Mouse (Mus musculus) cerebral cortex, adult 2 months (tissue): ENCODE data around the gene Fcrl6.

ENCODE experiments used
- WGBS: fragments of 180-500 bp; shearing (Covaris S2); methylation state at CpG from one replicate; pipeline ENCODE4 v1.1.7; 2018; 5-methylcytosine and 5-hydroxymethylcytosine counted together

Fcrl6 gene

GRCm38 (mm10) chr1:172614654-172615053 is 12.3 kb upstream of the Fcrl6 start:
- 89% methylated on average over 10 of the region's 10 CpGs for WGBS

DNA sequence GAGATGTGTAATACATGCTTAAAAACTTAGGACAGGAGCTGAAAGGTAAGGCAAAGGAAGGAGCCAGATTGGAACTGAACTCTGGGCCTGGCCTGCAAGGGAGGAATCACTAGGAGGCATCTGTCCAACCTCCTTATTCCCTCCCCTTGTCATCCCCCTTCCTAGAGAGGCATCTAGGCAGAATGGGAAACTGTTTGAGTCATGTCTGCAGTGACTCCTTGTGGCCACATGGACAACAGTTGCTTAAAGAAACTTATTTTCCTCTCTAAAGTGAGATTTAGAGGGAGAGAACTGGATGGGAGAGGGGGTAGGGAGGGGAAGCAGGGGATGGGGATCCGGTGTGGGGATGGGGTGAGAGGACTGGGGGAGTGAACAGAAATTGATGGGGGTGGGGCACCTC is 10.4 kb upstream of the Fcrl6 start:
- WGBS: 71% methylated on average over 1 of the region's 1 CpGs

DNA sequence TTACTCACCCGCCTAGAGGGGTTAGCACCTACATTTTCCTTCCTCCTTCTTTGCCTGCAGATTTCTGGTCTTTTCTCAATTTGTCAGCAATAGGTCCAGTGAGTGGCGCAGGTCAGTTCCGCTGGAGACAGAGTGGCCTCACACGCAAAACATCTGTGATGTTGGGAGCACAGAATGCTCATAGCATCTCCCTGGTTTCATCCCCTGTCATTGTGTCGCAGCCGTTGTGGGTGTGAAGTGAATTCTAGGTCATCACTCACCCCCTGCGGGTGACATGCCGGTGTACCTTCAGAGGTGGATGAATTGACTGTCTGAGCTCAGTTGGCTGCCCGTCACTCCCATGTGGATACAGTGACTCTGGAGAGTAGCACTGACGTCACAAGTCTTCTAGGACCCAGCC is 9.0 kb upstream of the Fcrl6 start:
- 87% methylated on average over 10 of the region's 10 CpGs for WGBS

- WGBS: 93% methylated on average over 2 of the region's 2 CpGs
Observed at GRCm38 (mm10) chr1:172593956-172594355, 8.4 kb downstream of the Fcrl6 start.

DNA sequence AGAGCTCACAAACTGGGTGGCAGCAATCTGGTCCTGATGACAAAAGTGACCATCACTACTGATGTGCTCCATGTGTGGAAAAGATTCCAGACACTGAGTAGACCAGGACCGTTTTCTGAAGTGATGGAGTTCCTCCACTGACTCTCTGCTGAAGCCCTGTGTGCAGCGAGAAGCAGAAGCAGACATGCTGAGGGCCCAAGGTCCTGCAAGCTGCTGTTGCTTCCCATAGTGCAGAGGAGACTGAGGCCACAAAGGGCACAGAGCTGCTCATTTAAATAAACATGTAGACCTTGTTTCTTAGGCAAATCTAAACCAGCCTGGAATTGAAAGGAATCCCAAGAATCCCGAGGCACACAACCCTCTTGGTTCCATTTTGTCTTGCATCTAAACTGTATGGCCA is 9.0 kb downstream of the Fcrl6 start:
- 83% methylated on average over 3 of the region's 3 CpGs for WGBS

DNA sequence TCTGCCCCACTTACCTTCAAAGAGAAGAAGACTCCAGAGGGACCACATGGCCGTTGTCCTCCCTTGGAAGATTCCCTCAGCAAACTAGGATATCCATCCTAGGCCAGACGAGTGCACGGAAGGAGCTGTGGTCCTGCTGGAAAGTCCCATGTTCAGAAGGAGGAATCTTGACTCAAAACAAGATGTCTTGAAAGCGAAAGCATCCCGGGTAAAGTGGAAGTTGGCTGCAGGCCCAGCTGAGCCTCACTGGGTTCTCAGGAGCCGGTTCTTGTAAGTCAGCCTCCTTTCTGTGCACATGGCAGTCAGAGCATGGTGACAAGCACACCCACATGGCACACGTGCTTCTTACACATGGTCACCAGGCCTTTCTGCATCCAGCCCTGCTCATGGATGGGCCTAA is 12.0 kb downstream of the Fcrl6 start, which contains the start of gene Slamf8:
Gene Slamf8, minus strand, starts transcription at position 184 of the 400 bp plus-strand sequence.
- 54% methylated on average over 7 of the region's 7 CpGs for WGBS

- WGBS: 58% methylated on average over 26 of the region's 26 CpGs
Observed at GRCm38 (mm10) chr1:172585612-172586567, 16.5 kb downstream of the Fcrl6 start.

- WGBS: 58% methylated on average over 4 of the region's 4 CpGs
Observed at GRCm38 (mm10) chr1:172585026-172585425, 17.3 kb downstream of the Fcrl6 start.

DNA sequence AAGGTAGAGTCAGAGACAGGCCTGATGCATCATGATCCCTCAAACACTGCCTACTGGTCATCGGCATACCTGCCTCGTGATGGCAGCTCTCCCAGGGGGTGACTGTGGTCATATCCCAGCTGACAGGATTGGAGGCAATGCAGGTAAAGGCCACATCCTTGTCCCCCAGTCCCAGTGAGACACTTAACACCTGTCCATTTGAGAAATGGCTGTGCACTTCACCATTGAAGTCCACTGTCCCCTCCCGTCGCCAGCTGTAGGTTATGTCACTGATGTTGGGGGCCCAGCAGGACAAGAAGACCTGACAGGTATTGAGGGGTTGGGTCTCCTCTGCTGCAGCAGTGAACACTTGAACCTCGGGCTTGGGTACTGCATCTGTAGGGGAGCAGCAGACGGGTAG is 18.1 kb downstream of the Fcrl6 start:
- WGBS: 97% methylated on average over 6 of the region's 6 CpGs

DNA sequence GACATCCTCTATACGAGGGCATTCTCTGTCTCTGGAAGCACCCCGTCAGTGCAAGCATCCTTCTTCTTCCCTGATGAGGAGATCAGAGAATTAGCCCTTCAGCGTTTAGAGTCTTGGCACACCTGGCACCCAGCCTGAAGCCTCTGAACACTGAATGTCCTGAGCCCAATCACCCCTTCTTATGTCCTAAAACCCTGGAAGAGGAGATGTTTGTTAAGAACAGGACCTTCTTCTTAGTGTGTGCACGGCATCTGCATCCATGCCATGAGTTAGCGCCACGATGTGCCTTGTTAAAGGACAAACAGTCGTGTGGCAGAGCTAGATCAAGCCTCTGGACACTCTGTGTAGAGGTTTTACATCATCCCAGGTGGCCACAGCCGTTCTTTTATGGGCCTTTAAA is 19.9 kb downstream of the Fcrl6 start:
- WGBS: 88% methylated on average over 8 of the region's 8 CpGs

DNA sequence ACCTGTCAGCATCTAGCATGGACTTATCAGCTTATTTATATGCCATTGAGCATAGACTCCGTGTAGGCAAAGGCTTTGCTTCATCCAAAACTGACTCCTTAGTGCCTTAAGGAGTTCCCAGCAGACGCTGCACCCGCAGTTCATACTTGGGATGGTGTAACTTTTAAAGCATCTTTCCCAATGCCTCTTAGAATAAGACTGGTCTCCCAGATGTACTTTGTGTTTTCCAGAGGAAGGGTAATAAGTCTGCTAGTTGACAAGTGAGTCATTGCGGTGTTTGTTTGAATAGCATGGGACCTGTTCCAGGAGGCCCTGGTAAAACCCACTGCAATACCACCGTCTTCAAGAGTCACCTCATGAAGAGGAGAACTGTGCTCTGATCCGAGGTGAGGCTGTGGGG is 22.2 kb downstream of the Fcrl6 start:
- WGBS: 88% methylated on average over 6 of the region's 6 CpGs

GRCm38 (mm10) chr1:172567758-172568157 is 34.6 kb downstream of the Fcrl6 start:
- WGBS: 89% methylated on average over 4 of the region's 4 CpGs

GRCm38 (mm10) chr1:172566131-172566530 is 36.2 kb downstream of the Fcrl6 start:
- WGBS: 90% methylated on average over 3 of the region's 3 CpGs

DNA sequence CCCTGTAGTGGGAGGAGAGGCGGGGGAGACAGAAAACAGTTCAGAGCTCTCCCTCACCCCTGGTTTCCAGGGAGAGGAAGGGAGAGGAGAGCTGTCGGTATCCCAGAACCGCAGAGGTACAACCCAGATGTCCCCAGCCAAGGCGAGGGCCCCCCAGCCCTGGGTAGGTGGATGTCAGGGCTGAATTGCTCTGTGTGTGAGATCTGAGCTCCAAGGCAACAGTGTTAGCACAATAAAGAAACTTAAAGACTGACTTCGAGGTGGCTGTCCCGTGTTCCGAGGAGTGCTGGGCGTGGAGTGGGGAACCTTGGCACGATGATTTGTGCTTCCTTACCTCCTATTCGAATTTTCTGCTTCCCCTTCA is 38.9 kb downstream of the Fcrl6 start:
- WGBS: 8% methylated on average over 10 of the region's 10 CpGs

DNA sequence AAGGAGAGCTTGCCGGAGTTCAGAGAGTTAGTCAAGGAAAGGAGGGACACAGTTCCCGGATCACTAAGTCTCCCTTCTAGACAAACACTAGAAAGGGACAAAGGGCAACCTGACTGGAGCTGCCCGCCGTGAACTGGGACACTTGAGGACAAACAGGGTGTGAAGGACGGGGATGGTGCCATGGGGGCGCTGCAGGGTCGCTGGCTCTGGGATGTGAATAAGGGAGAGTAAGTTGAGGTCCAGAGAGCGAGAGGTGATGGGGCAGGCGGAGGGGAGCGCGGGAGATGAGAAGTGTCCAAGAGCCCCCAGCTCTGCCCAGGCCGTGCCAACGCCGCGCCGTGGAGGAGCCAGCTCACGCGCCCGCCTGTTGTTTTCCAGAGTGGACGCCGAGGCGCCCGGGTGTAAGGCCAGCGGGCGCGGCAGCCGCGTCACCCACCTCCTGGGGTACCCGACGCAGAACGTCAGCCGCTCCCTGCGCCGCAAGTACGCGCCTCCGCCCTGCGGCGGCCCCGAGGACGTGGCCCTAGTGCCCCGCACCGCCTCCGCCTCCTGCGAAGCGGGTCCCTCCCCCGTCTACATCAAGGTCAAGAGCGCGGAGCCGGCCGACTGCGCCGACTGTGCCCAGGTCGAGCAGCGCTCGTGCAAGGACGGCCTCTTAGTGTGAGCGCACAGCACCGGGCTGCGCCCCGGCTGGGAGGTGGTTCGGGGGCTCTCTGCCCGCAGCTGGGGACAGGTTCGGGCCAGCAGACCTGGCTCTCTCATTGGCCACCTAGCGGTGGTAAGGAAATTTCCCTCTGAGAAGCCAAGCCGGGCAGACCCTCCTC is 39.5 kb downstream of the Fcrl6 start:
- 1% methylated on average over 52 of the region's 66 CpGs for WGBS

GRCm38 (mm10) chr1:172555638-172556037 is 46.7 kb downstream of the Fcrl6 start, which contains the start of gene Vsig8:
Gene Vsig8, plus strand, starts transcription at chr1:172555938.
- WGBS: 85% methylated on average over 11 of the region's 11 CpGs

- 61% methylated on average over 1 of the region's 1 CpGs for WGBS
Observed at GRCm38 (mm10) chr1:172552623-172553022, 49.7 kb downstream of the Fcrl6 start.

DNA sequence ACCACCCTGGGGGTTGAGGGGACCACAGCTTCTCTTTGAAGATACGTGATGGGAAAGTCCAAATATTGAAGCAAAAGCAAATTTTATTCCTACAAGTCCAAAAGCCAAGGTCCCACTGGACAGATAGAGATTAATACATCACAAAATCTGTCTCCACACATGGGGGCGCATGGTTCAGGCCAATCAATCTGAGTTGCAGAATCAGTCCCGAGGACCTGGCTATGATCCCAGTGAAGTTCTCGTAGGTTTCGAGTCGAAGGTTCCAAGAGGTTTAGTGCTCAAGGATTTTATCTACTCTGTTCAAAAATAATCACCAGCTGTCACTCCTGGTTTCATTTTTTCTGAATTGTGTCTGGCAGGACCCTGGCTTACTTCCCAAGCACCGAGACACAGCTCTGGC is 51.3 kb downstream of the Fcrl6 start:
- WGBS: 36% methylated on average over 7 of the region's 7 CpGs

- WGBS: 11% methylated on average over 8 of the region's 8 CpGs
Observed at GRCm38 (mm10) chr1:172550551-172550951, 51.8 kb downstream of the Fcrl6 start.

DNA sequence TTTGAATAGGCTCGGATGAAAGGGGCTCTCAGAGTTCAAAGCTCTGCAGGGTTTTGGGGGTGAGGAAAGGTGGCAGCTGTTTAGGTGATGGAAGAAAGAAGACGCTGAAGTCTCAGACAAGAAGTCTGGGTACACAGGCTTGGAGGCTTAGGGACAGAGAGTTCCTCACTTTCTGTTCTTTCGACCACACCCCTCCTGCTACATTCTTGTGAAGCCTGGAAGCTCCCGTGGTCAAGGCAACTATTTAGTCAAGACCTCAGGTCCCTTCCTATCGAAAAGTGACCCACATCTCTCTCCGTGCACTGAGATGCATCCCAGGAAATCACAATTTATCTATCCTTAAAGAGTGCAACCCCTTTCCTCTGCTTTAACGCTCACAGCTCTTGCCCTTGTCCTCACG is 52.6 kb downstream of the Fcrl6 start:
- 24% methylated on average over 8 of the region's 8 CpGs for WGBS

GRCm38 (mm10) chr1:172549314-172549713 is 53.0 kb downstream of the Fcrl6 start:
- WGBS: 46% methylated on average over 2 of the region's 2 CpGs

- WGBS: 84% methylated on average over 7 of the region's 7 CpGs
Observed at GRCm38 (mm10) chr1:172548501-172548900, 53.9 kb downstream of the Fcrl6 start.
